Mouse (Mus musculus): ENCODE measurements around the gene Gm10840. TPM values are rescaled to one million over a fixed set of nuclear protein-coding genes. Genes with fewer than 3 reads are reported as not detected.

The Gm10840 gene
- polyA plus RNA-seq, 1 experiment from 2014 or later, result not detected

Other genes starting within 250 kb of the Gm10840 start
- 27.6 and 29.8 TPM in 2 replicates for gene Cyb561, start 207.5 kb upstream of the Gm10840 start, polyA plus RNA-seq (2015; fragmentation: Nextera tagmentation; extraction: Ambion mirVana)
- gene Ace, start 192.9 kb upstream of the Gm10840 start, polyA plus RNA-seq (2015; fragmentation: Nextera tagmentation; extraction: Ambion mirVana), result 2.0 and 2.4 TPM in 2 replicates
- gene Ace3, start 166.2 kb upstream of the Gm10840 start, polyA plus RNA-seq (2015; fragmentation: Nextera tagmentation; extraction: Ambion mirVana), result not detected in 2 replicates
- gene Kcnh6, start 152.7 kb upstream of the Gm10840 start, polyA plus RNA-seq (2015; fragmentation: Nextera tagmentation; extraction: Ambion mirVana), result 9.2 and 16.7 TPM in 2 replicates
- 110 and 116 TPM in 2 replicates for gene Dcaf7, start 124.0 kb upstream of the Gm10840 start, polyA plus RNA-seq (2015; fragmentation: Nextera tagmentation; extraction: Ambion mirVana)
- gene Taco1, start 94.8 kb upstream of the Gm10840 start, polyA plus RNA-seq (2015; fragmentation: Nextera tagmentation; extraction: Ambion mirVana), result 7.5 and 8.9 TPM in 2 replicates
- gene Map3k3, start 76.2 kb upstream of the Gm10840 start, polyA plus RNA-seq (2015; fragmentation: Nextera tagmentation; extraction: Ambion mirVana), result 15.9 and 18.0 TPM in 2 replicates
- 171 and 187 TPM in 2 replicates for gene Limd2, start within 50 bp of the Gm10840 start, polyA plus RNA-seq (2015; fragmentation: Nextera tagmentation; extraction: Ambion mirVana)
- 32.8 and 33.5 TPM in 2 replicates for gene Strada, start 41.3 kb downstream of the Gm10840 start, polyA plus RNA-seq (2015; fragmentation: Nextera tagmentation; extraction: Ambion mirVana)
- gene Ccdc47, start 55.5 kb downstream of the Gm10840 start, polyA plus RNA-seq (2015; fragmentation: Nextera tagmentation; extraction: Ambion mirVana), result 96.7 and 111 TPM in 2 replicates
- 87.1 and 89.8 TPM in 2 replicates for gene Ddx42, start 56.1 kb downstream of the Gm10840 start, polyA plus RNA-seq (2015; fragmentation: Nextera tagmentation; extraction: Ambion mirVana)
- gene Ftsj3, start 95.2 kb downstream of the Gm10840 start, polyA plus RNA-seq (2015; fragmentation: Nextera tagmentation; extraction: Ambion mirVana), result 35.3 and 42.4 TPM in 2 replicates
- gene Psmc5, start 95.3 kb downstream of the Gm10840 start, polyA plus RNA-seq (2015; fragmentation: Nextera tagmentation; extraction: Ambion mirVana), result 360 and 361 TPM in 2 replicates
- 21.8 and 24.3 TPM in 2 replicates for gene Smarcd2, start 112.1 kb downstream of the Gm10840 start, polyA plus RNA-seq (2015; fragmentation: Nextera tagmentation; extraction: Ambion mirVana)
- gene Tcam1, start 115.8 kb downstream of the Gm10840 start, polyA plus RNA-seq (2015; fragmentation: Nextera tagmentation; extraction: Ambion mirVana), result 0.06 and 0.12 TPM in 2 replicates
- gene Gh, start 141.0 kb downstream of the Gm10840 start, polyA plus RNA-seq (2015; fragmentation: Nextera tagmentation; extraction: Ambion mirVana), result not detected in 2 replicates
- 0.99 and 1.6 TPM in 2 replicates for gene Cd79b, start 153.9 kb downstream of the Gm10840 start, polyA plus RNA-seq (2015; fragmentation: Nextera tagmentation; extraction: Ambion mirVana)
- 0.10 TPM in 1 of 2 replicates, not detected in the other for gene Scn4a, start 192.4 kb downstream of the Gm10840 start, polyA plus RNA-seq (2015; fragmentation: Nextera tagmentation; extraction: Ambion mirVana)
- not detected in 2 replicates for gene Prr29, start 204.6 kb downstream of the Gm10840 start, polyA plus RNA-seq (2015; fragmentation: Nextera tagmentation; extraction: Ambion mirVana)
- gene Icam2, start 227.2 kb downstream of the Gm10840 start, polyA plus RNA-seq (2015; fragmentation: Nextera tagmentation; extraction: Ambion mirVana), result 18.3 and 19.3 TPM in 2 replicates